Mouse (Mus musculus) liver, embryonic 14.5 days (tissue): Measurements from ENCODE around the gene Pask. TPM values are rescaled to one million over a fixed set of nuclear protein-coding genes. Genes with fewer than 3 reads are reported as not detected.
"Not testable (repeated sequence)": the region's sequence is repeated elsewhere in the genome, so short reads cannot be mapped to it uniquely, and the experiment has no call there.

Experiments used
- ATAC-seq: fragments of 200-750 bp; cut with Nextera tagmentation; 2 replicates; pipeline ENCODE4 v1.8.0; 2017; ENCODE audit warnings: moderate number of reproducible peaks, mild to moderate bottlenecking, moderate library complexity; ENCODE audit not compliant: insufficient read depth
- DNase-seq, 3 experiments: peaks; one replicate each; pipeline ENCODE4 v3.0.0-alpha.2; 2012 to 2013; ENCODE audit warnings: low read depth in 3 of 3, low spot score in 3 of 3
- H3K27ac ChIP-seq: fragments of 300-500 bp; sonication (generic); 2 replicates; pipeline ENCODE4 v1.5.1; 2014; ENCODE audit warnings: moderate library complexity, mild to moderate bottlenecking, control low read depth, inconsistent platforms
- H3K27me3 ChIP-seq: fragments of 300-500 bp; sonication (generic); 2 replicates; pipeline ENCODE4 v1.6.1; 2014; ENCODE audit warnings: mild to moderate bottlenecking, low read length, moderate library complexity; ENCODE audit not compliant: control insufficient read depth, insufficient read depth
- H3K36me3 ChIP-seq: fragments of 300-500 bp; sonication (generic); replicated peaks from 2 replicates; pipeline ENCODE4 v1.6.1; 2014; ENCODE audit warnings: low read depth; ENCODE audit not compliant: control insufficient read depth, insufficient read depth
- H3K4me1 ChIP-seq, 2 experiments: fragments of 200-500 bp in 1 of 2; fragments of 300-500 bp in 1 of 2; sonication (generic) in 1 of 2; replicated peaks; 2 replicates each; pipeline ENCODE4 v1.6.1; 2012 to 2014; ENCODE audit warnings: antibody characterized with exemption in 1 of 2, inconsistent platforms in 1 of 2, low read length in 1 of 2; ENCODE audit not compliant: control insufficient read depth in 2 of 2, insufficient read depth in 2 of 2
- H3K4me2 ChIP-seq: fragments of 300-500 bp; sonication (generic); 2 replicates; pipeline ENCODE4 v1.6.1; 2014; ENCODE audit warnings: low read depth, mild to moderate bottlenecking, control low read depth, moderate library complexity
- H3K4me3 ChIP-seq, 2 experiments: fragments of 200-500 bp in 1 of 2; fragments of 300-500 bp in 1 of 2; sonication (generic) in 1 of 2; 2 replicates each; pipeline ENCODE4 v1.5.1; 2012 to 2014; ENCODE audit warnings: low read depth in 2 of 2, low read length in 2 of 2, mild to moderate bottlenecking in 2 of 2, control low read depth in 1 of 2, inconsistent platforms in 1 of 2, moderate library complexity in 1 of 2; ENCODE audit not compliant: insufficient read depth in 1 of 2
- H3K9ac ChIP-seq: fragments of 300-500 bp; sonication (generic); replicated peaks from 2 replicates; pipeline ENCODE4 v1.6.1; 2014; ENCODE audit warnings: mild to moderate bottlenecking, control low read depth, moderate library complexity
- H3K9me3 ChIP-seq: fragments of 300-500 bp; sonication (generic); 2 replicates; pipeline ENCODE4 v1.6.1; 2016; ENCODE audit warnings: low read length, mixed read lengths; ENCODE audit not compliant: control insufficient read depth
- CTCF ChIP-seq: IDR thresholded peaks from 2 replicates; pipeline ENCODE4 v1.5.1; 2016; ENCODE audit warnings: antibody characterized with exemption, low read depth, control low read depth
- EP300 ChIP-seq: IDR thresholded peaks from 2 replicates; pipeline ENCODE4 v1.6.1; 2016; ENCODE audit warnings: antibody characterized with exemption, low read depth
- WGBS: fragments of 180-500 bp; shearing (Covaris S2); extraction: QIAGEN DNeasy Blood & Tissue Kit; methylation state at CpG from one replicate; pipeline ENCODE4 v1.1.7; 2014; ENCODE audit not compliant: insufficient replicate concordance; 5-methylcytosine and 5-hydroxymethylcytosine counted together
- polyA plus RNA-seq, 2 experiments: library from polyadenylated mRNA; depleted of rRNA in 1 of 2; stranded (reverse) in 1 of 2; unstranded in 1 of 2; fragments of >200 nt; fragmentation: Nextera tagmentation in 1 of 2; extraction: Ambion mirVana in 1 of 2; gene quantifications; 2 replicates each; pipeline versions ENCODE4 v1.2.1 to v1.2.3; 2012 to 2014

The Pask gene
- polyA plus RNA-seq, 2 experiments: 5.4 to 6.3 TPM

DNA sequence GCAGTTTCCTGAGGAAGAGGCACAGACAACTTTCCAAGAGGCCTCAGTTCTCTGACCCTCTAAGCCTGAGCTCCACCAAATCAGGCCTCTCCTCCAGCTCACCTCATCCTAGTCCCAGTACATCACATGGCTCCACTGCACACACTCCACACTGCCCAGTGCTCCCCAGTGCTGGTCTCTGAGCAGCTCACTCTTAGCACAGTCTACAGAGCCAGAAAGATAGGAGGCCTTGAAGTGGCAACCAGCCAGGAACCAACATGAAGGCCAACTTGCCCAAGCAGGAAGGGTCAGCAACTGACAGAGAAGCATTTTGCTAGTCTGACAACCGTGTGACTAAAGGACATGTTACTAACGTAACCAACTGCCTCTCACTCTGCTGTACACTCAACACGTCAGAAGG is 42.7 kb downstream of the Pask start:
- no peak overlapping the region for H3K27ac ChIP-seq
- ATAC-seq (no peak), DNase-seq (no peak)

DNA sequence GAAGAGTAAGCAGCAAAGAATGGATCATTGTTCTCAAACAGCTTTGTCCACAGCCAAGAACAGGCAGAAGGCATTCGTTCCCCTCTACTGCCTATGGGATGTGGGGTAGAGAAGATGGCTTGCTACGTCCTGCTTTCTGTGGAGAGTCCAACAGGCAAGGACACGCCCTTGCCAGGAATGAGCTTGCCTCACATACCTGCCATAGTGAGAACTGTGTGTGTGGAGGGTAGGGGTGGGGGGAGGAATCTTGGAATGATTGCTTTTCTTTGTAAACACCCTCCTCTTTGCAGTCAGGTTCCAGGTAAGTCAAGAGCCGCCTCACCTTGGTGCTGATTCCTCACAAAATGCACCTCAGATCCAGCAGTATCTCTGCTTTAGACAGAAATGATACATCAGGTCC is 43.5 kb downstream of the Pask start:
- Histone ChIP-seq H3K9ac (no peak overlapping the region), H3K4me2 (no peak overlapping the region), H3K27ac (no peak overlapping the region), H3K4me3 (no peak overlapping the region), H3K36me3 (peaks cover 3% of the 10 kb centered on the region), H3K4me1 (peaks cover 0 to under 1% of the 10 kb centered on the region in 2 experiments; a peak in 1 of 4 replicates), H3K27me3 (no peaks in the 10 kb centered on the region), H3K9me3 (no peaks in the 10 kb centered on the region)
- 77% methylated on average over 4 of the region's 4 CpGs for WGBS
- TF ChIP-seq CTCF (no peak), EP300 (no peak)
- ATAC-seq (no peak), DNase-seq (no peak)

More for the DNA sequence above, 42.7 kb downstream of the Pask start:
- Histone ChIP-seq H3K9ac (no peak overlapping the region), H3K36me3 (peaks cover 3% of the 10 kb centered on the region), H3K27me3 (no peaks in the 10 kb centered on the region), H3K4me3 (no peak overlapping the region), H3K4me1 (peaks cover 3% of the 10 kb centered on the region in 2 experiments; a peak in 2 of 4 replicates), H3K4me2 (no peak overlapping the region), H3K9me3 (no peaks in the 10 kb centered on the region)
- 73% methylated on average over 3 of the region's 3 CpGs for WGBS
- no peak for TF ChIP-seq EP300
- no peak for TF ChIP-seq CTCF

DNA sequence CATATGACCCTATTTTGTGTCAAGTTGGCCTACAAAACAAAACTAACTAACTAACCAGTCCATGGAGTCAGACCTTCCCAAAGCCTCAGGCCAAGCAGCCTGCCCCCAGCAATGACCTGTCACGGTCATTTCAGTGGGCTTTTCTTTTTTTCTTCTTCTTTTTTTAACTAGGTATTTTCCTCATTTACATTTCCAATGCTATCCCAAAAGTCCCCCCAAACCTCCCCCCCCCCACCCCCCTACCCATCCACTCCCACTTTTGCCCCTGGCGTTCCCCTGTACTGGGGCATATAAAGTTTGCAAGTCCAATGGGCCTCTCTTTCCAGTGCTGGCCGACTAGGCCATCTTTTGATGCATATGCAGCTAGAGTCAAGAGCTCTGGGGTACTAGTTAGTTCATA is 48.8 kb downstream of the Pask start:
- H3K9me3 ChIP-seq, H3K27ac ChIP-seq, H3K36me3 ChIP-seq, H3K4me2 ChIP-seq, H3K27me3 ChIP-seq, DNase-seq, H3K9ac ChIP-seq, H3K4me3 ChIP-seq, H3K4me1 ChIP-seq, ATAC-seq: not testable (repeated sequence)
- 72% methylated on average over 3 of the region's 3 CpGs for WGBS

DNA sequence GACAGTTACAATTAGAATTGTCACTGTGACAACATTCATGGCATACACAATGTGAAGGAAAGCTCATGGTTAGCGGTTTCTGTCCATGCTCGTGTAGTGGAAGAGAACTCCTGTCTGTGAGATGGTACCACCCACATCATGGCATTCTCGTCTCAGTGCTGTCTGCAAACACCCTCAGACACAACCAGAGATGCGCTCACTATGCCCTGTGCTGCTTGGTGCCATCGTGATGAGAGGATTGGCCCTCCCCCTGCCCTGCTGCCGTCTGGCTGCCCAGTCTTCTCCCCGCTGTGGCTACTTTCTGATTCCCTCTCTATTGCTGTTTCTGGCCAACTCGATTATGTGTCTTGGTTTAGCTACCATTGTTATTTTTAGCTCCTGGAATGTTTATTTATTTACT is 51.3 kb downstream of the Pask start:
- no peaks in the 10 kb centered on the region for H3K9me3 ChIP-seq
- no peak for ATAC-seq
- WGBS: 65% methylated on average over 8 of the region's 8 CpGs
- DNase-seq: no peak
- TF ChIP-seq EP300 (no peak), CTCF (no peak)
- no peaks in the 10 kb centered on the region for H3K4me1 ChIP-seq
- no peaks in the 10 kb centered on the region for H3K36me3 ChIP-seq
- no peak overlapping the region for H3K9ac ChIP-seq
- H3K4me2 ChIP-seq: no peak overlapping the region
- H3K27ac ChIP-seq: no peak overlapping the region
- H3K27me3 ChIP-seq: no peaks in the 10 kb centered on the region
- no peak overlapping the region for H3K4me3 ChIP-seq

DNA sequence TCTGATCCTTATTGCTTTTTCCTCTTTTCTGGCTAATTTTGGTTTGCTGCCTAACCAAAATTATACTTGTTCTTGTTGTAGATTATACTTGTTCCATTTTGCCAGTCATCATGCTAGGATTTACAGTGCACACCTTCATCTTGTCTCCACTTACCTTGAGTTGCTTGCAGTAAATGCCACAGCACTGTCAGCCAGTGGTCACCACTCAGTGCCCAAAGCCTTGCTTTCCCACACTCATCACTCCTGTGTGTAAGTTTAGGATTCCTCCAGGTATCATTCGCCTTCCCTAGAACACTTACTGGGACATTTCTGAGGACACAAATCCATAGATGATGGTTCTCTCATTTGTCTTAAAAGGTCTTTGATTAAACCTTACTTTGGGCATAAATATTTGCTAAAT is 51.7 kb downstream of the Pask start:
- DNase-seq (no peak), ATAC-seq (no peak)
- no peaks in the 10 kb centered on the region for H3K36me3 ChIP-seq
- H3K4me1 ChIP-seq: no peaks in the 10 kb centered on the region
- WGBS: 63% methylated on average over 1 of the region's 1 CpGs
- H3K27ac ChIP-seq: no peak overlapping the region
- H3K4me3 ChIP-seq: no peak overlapping the region
- H3K9ac ChIP-seq: no peak overlapping the region
- no peaks in the 10 kb centered on the region for H3K27me3 ChIP-seq
- H3K4me2 ChIP-seq: no peak overlapping the region
- TF ChIP-seq EP300 (no peak), CTCF (no peak)
- no peaks in the 10 kb centered on the region for H3K9me3 ChIP-seq

DNA sequence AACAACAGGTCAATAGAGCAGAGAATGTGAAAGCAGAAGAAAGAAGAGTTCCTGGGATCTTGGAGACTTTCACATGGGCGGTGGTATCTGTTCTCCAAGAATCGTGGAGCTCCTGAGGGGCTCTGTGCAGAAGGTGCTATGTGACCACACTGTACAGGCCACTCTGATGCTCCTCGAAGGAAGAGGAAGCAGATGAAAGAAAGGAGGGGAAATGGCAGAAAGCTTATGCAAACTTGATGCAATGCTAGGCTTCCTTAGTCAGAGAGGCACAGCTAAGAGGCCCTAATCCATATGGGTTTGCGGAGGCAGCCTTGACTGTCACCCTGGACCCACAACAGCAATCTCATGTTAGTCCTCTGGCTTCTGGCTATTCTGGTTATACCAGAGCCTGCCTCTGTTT is 52.3 kb downstream of the Pask start:
- DNase-seq (no peak), ATAC-seq (no peak)
- Histone ChIP-seq H3K36me3 (no peaks in the 10 kb centered on the region), H3K27me3 (no peaks in the 10 kb centered on the region), H3K4me1 (no peaks in the 10 kb centered on the region), H3K27ac (no peak overlapping the region), H3K9ac (no peak overlapping the region), H3K4me2 (no peak overlapping the region), H3K9me3 (no peaks in the 10 kb centered on the region), H3K4me3 (no peak overlapping the region)
- 47% methylated on average over 4 of the region's 4 CpGs for WGBS
- no peak for TF ChIP-seq CTCF
- no peak for TF ChIP-seq EP300
